Mouse (Mus musculus): ENCODE measurements at regions not wholly inside any gene's neighbourhood (a gene's known extent, or its start where the extent isn't known, plus 50 kb on each side); places are given as distances from the start of the nearest gene placed in this dataset.

GRCm38 (mm10) chr16:42681196-42681595, 194.5 kb upstream of the Zbtb20 start:
- DNase-seq (ENCODE audit: low spot score), result no peak

DNA sequence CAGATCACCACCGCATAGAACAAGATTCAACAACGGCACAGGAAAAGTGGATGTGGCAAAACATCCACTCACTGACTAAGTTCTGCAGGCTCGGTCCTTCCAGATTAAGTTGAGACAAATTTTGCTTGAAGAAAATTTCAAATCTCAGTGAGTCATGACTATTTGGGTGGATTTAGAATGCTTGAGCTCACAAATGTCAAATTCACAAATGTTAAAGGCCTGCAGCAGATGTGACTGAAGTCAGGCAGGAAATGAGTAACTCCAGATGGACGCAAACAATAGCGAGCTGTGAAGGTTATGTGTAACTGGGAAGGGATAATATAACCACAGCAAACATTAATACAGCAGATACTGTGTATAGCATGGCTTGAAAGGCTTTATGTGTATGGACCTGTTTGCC, 198.5 kb upstream of the Zbtb20 start:
- DNase-seq (ENCODE audit: low spot score), result no peak

DNA sequence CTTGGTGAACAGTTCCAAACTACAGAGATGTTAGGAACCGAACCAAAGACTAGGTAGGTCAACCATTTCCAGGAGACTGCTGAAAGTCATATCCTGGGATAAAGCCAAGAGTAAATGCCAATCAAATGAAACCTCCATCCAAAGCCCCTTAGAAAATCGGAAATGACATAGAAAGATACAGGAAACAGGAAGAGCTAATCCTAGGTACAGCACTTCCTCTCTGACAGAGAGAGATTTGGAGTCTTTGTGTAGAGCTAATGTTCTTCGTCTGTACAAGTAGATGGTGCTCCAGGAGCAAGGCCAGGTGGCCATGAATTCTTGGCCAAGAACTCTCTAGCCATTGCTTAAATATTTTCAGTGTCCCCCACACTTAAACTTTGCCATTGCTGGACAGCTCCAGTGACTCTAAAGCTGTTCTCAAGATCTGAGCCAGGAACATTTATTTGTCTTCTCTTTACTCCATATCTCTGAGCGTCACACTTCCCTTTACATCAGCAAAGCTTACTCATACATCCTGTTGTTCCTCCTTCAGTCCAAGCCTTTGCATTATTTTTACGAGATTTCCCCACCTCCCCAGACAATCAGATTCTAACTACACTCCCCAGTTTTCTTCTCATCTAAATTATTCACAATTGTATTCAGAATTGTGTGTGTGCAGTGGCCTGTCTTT, 199.1 kb upstream of the Zbtb20 start:
- DNase-seq (ENCODE audit: low spot score), result no peak

GRCm38 (mm10) chr16:42675031-42675430, 200.7 kb upstream of the Zbtb20 start:
- DNase-seq (ENCODE audit: low spot score), result no peak

GRCm38 (mm10) chr16:42666601-42667000, 209.1 kb upstream of the Zbtb20 start:
- no peak for DNase-seq (ENCODE audit: low spot score)

- no peak for DNase-seq (ENCODE audit: low spot score)
These were observed 223.6 kb upstream of the Zbtb20 start for GRCm38 (mm10) chr16:42651904-42652732.

GRCm38 (mm10) chr16:42649767-42650166, 225.9 kb upstream of the Zbtb20 start:
- DNase-seq (ENCODE audit: low spot score), result no peak

- DNase-seq (ENCODE audit: low spot score), result no peak
These were observed 227.0 kb upstream of the Zbtb20 start for GRCm38 (mm10) chr16:42648531-42649142.

- DNase-seq (ENCODE audit: low spot score), result no peak
These were observed 227.9 kb upstream of the Zbtb20 start for GRCm38 (mm10) chr16:42647762-42648161.

DNA sequence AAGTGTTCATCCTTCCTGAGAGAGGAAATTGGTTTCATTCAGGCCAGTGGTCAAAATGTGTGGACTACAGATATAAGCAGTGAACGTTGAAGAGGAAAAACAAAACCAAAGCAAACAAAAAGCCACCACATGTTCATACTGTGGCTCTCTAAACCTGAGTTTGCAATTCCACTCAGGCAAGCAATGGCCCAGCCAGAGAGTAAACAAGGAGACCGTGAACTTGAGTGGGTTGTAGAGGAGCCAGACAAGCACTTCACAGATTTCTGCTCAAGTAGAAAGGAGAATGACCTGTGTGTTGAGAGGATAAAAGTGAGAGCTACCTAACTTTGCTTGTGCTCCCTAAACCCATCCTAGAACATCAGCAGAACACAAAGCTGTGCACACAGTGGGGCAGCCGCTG, 239.9 kb upstream of the Zbtb20 start:
- DNase-seq (ENCODE audit: low spot score), result no peak

- DNase-seq (ENCODE audit: low spot score), result no peak
These were observed 248.0 kb upstream of the Zbtb20 start for GRCm38 (mm10) chr16:42627675-42628074.

GRCm38 (mm10) chr16:42615920-42616319, 259.8 kb upstream of the Zbtb20 start:
- no peak for DNase-seq (ENCODE audit: low spot score)

DNA sequence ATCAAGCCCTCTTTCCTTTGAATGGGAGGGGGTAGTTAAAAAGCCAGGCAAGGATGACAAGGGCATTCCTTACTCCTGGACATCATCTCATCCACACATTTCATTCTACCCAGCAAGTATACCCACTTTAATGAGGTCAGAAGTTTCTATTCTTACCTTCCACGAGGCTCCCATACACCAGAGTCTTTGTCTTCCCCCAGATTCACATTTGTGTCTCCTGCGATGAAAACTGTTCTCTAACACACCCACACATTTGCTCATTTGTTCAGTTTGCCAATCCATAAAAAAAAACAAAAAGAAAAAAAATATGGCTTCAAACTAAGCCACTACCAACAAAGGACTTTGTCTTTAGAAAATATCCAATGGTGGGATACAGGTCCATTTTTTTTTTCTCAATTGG, 263.7 kb upstream of the Zbtb20 start:
- DNase-seq (ENCODE audit: low spot score), result no peak

DNA sequence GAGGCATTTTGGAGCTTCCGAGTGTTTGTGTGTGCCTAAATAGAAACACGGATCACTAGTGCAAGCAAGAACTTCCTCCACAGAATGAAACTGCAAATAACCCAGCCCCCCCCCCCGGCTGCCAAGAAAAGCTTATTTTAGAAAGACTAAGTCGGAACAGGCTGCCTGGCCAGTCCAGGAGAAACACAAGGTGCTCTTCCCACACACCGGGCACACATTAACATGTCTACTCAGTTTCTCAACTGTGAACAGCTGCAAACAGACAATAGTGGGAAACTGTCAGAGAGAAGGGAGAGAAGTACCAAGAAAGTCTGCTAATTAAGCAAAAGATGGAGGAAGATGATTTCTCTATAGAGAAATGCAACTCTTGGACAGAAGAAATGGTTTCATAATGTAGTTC, 267.3 kb upstream of the Zbtb20 start:
- DNase-seq (ENCODE audit: low spot score), result no peak

DNA sequence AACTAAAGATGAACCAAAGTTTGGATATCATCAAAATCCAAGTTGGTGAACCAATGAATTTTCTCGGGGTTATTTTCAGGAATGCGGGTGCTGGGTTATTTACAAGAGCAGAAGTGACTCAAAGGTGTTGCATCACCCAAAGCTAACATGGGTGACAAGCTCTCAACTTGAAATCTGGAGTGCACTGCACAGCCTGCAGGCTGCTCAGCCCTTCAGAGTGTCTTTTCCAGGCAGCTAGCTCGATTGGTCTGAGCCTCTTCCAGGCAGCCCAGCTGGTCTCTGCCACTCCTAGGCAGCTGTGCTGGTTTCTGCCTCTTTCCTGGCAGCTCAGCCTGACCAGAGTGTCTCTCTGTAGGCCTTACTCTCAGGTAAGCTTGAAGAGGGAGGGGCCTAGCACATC, 251.9 kb upstream of the Gap43 start:
- DNase-seq (ENCODE audit: low spot score), result no peak

DNA sequence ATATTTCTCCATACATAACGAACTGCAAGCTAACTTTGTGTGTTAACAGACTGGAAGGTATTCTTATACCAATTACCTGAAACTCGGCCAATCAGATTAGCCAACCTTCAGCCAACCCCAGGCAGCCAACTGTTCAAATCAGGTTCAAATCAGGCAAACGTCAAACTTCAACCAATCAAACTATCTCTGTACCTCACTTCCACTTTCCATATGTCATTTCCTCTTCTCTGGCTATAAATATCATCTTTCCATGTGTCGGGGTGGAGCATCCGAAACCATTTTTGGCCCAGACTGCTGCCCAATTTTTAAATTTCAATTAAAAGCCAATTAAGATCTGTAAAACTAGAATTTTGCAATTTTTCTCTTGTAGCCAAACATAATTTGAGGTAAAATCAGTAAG, 251.1 kb upstream of the Gap43 start:
- DNase-seq (ENCODE audit: low spot score), result no peak

DNA sequence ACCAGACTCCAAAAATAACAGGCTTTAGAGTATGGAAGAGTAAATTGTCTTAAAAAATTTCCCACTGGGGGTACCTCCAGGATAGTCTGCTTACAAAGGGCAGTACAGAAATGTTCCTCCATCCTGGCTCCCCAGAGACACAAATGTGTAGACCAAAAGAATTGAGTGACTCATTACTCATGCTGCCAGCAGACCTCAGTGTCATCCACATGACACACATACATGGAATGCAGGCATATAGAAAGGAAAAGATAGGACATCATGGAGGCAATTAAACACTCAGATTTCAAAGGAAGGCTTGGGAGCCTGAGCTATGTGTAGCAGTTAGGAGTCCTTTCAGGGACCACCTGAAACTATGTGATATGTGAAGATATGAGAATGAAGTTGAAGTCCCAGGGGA, 245.7 kb upstream of the Gap43 start:
- DNase-seq (ENCODE audit: low spot score), result no peak

- no peak for DNase-seq (ENCODE audit: low spot score)
These were observed 235.1 kb upstream of the Gap43 start for GRCm38 (mm10) chr16:42575517-42575946.

GRCm38 (mm10) chr16:42574978-42575377, 234.5 kb upstream of the Gap43 start:
- DNase-seq (ENCODE audit: low spot score), result no peak

DNA sequence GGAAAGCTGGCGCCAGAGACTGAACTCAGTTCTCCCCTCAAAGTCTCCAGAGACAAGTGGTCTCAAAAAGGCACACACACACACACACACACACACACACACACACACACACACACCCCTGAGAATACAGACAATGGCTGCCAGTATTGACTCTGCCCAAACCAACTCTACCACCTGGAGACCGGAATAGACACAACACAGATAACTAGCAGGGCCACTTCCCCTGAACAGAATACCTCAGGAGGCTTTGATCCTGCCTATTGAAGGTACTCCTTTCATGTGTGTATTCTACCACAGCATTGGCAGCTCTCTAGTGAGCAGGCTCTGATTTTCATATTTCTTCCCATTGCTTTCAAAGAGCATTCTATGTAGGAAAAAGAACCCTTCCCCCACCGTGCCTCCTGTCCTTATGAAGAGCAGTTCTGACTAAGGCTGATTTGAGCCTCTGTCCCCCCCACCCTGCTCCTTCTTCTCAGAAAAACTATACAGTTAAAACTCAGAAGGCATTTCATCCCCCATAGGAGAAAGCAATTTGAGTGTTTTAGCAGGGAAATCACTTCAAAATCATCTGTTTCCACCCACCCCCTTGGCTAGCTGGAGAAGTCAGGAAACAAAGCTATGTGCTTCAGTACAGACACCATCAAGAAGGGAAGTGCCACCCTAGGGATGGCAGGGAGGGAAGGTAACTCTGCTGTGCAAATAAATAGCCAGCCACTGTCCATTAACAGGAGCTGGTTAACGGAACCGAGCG, 230.0 kb upstream of the Gap43 start:
- DNase-seq (ENCODE audit: low spot score), result no peak

DNA sequence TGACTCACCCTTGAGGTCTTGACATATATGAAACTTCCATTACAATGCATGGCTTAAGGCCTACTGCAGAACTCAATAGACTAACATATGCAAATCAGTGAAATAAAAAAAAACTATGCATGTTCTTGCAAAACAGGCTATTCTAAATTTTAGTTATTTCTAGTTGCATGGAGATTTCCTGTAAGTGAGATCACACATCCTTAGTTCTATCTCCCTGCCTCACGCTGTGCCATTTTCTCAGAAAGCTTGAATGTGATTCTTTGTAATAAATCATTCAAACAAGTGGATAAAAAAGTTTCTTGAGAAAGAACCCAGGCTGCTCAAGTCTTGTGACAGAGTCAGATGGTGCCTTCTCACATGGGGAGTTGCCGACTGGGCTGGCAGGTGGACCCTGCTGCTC, 228.9 kb upstream of the Gap43 start:
- no peak for DNase-seq (ENCODE audit: low spot score)

DNA sequence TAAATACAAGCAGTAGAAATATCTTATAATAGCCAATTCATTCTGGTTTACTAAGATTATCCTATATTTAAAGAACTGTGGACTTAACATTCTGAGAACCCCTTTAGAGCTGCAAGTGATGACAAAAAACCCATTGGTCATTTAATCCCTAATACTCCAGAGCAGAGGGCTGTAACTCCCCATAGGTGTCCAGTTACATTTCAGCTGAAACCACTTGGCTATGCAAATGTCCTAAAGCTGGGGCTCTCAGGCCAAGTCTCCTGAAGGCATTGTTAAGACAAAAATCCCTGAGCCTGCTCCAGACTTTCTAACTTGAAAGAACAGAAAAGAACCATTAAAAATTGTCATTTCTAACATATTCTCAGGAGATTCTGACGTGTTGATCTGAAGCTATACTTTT, 209.1 kb upstream of the Gap43 start:
- no peak for DNase-seq (ENCODE audit: low spot score)

Measured in gastrocnemius, adult 18-20 months (tissue).